Mouse (Mus musculus) embryo, embryonic 10.5 days (tissue): ENCODE measurements at regions not wholly inside any gene's neighbourhood (a gene's known extent, or its start where the extent isn't known, plus 50 kb on each side); places are given as distances from the start of the nearest gene placed in this dataset.

Experiments
- DNase-seq: peaks from one replicate; pipeline ENCODE4 v3.0.0-alpha.2; 2015; ENCODE audit warnings: low spot score

DNA sequence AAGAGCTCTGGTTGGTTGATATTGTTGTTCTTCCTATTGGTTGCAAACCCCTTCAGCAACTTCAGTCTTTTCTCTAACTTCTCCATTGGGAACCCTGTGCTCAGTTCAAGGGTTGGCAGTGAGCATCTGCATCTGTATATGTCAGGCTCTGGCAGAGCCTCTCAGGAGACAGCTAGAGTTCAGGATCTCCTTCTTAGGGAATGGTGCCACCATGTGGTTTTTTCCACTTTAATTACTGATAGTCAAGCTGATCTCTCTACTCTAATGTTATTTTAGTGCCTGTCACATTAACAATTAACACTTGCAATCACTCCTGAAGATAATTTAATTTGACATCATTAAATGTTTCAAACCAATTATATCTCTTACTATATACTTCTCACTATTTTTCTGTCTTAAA is 550.4 kb downstream of the Gm597 start:
- peak; percentile 3 for DNase-seq

DNA sequence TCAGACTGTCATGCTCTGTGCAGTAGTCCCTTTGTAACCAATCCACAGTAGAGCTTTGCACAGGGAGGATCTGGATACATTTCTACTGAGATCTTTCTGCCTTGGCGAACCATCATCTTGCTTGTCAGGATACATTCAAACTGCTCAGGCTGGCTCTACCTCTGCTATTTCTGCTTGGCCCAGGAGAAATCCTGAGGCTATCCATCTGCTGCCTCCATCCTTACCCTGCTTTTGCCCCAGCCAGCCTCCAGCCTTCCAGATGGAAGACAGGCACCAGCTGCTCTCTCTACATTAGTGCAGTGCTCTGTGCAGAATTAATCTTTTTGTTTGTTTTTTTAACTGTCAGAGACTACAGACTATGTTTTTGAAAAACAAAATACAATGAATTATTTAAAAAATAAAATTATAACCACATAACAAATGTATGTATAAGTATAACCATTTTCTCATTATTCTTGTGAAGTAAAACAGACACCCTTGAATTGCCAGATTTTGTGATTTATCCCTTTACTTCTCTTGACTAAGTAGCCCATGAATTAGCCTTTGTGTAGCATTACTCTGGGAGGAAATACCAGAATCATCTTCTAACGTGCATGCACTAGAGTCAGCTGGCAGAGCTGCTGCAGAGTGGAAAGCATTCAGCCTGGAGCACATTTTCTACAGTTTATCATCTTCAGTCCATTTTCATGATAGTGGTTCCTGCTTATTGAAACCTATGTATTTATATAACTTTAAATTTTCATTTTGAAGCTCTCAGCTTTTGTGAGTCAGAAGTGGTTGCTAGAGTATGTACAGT is 565.6 kb downstream of the Gm597 start:
- peak; percentile 7 for DNase-seq
